24 mouse cellular contexts compared by ENCODE assay signal in the genomic region with DNA sequence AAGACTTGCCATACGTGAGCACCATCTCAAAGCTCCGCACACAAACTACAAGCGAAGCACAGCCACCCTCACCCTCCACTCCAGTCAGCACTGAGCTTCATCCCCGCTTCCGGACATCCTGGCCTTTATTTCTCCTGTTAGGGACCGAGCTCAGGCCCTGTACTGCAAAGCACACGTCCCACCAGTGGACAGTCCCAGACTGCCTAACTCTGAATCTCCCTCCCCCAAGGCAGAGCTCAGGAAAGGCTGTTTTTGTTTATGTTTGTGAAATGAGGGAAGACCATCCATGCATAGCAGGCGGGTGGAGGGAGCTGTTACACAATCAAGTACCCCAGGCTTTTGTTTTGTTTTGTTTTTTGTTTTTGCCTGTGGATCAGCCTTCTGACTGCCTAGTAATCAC. TPM values are rescaled to one million over a fixed set of nuclear protein-coding genes. Genes with fewer than 3 reads are reported as not detected.
DNase-seq lines count a peak whose midpoint lies in the region; ATAC-seq and TF ChIP-seq lines count a peak whose summit lies in the region.
"Had no signal": no experiment of that assay in that cellular context is flagged by ENCODE, and none has a peak within 500 bp of the region (broad histone marks: within the 10 kb centered on the region; RNA-seq: fewer than 3 reads in every experiment).

No protein-coding gene starts in this region.

- no peaks in the 10 kb centered on the region for H3K9me3 ChIP-seq in embryonic facial prominence, embryonic 14.5 days (ENCODE audit: control insufficient read depth, low read length)
- no peaks in the 10 kb centered on the region for H3K9me3 ChIP-seq in embryonic facial prominence, embryonic 10.5 days
- H3K9me3 ChIP-seq in heart, postnatal 0 days (replicated peaks; ENCODE audit: control insufficient read depth, low read length): no peaks in the 10 kb centered on the region
- no peaks in the 10 kb centered on the region for H3K9me3 ChIP-seq in lung, embryonic 16.5 days (ENCODE audit: control insufficient read depth, low read length)
- H3K9me3 ChIP-seq: embryonic facial prominence, embryonic 13.5 days; forebrain, embryonic 15.5 days; hindbrain, embryonic 13.5 days; limb, embryonic 12.5 days; midbrain, embryonic 12.5 days had no signal

- H3K9ac ChIP-seq in embryonic facial prominence, embryonic 14.5 days (ENCODE audit: low read depth, low read length): no peak overlapping the region
- H3K9ac ChIP-seq in heart, postnatal 0 days (replicated peaks; ENCODE audit: low read depth, low read length): no peak overlapping the region
- no peak overlapping the region for H3K9ac ChIP-seq in heart, adult 2 months (ENCODE audit: low read depth, low read length)
- no peak overlapping the region for H3K9ac ChIP-seq in lung, embryonic 16.5 days (ENCODE audit: low read length)
- H3K9ac ChIP-seq: embryonic facial prominence, embryonic 13.5 days; forebrain, embryonic 15.5 days; hindbrain, embryonic 13.5 days; limb, embryonic 12.5 days; liver, postnatal 0 days; midbrain, embryonic 12.5 days had no signal

- no peak overlapping the region for H3K4me2 ChIP-seq in embryonic facial prominence, embryonic 14.5 days (ENCODE audit: low read depth, low read length)
- H3K4me2 ChIP-seq in heart, postnatal 0 days (ENCODE audit: low read depth, low read length): no peak overlapping the region
- H3K4me2 ChIP-seq in lung, embryonic 16.5 days (ENCODE audit: low read depth, low read length): no peak overlapping the region
- H3K4me2 ChIP-seq in myocyte (ENCODE audit: low read depth): peak overlapping the region; percentile 65
- H3K4me2 ChIP-seq: embryonic facial prominence, embryonic 13.5 days; forebrain, embryonic 15.5 days; hindbrain, embryonic 13.5 days; limb, embryonic 12.5 days; liver, embryonic 11.5 days; midbrain, embryonic 12.5 days had no signal

- DNase-seq in embryonic facial prominence, embryonic 14.5 days (ENCODE audit: low spot score): no peak
- DNase-seq in embryonic facial prominence, embryonic 10.5 days (ENCODE audit: low spot score): no peak
- DNase-seq in heart, postnatal 0 days (ENCODE audit: low spot score): no peak
- no peak for DNase-seq in heart, adult 2 months
- DNase-seq in lung, postnatal 25 days (ENCODE audit: low spot score): no peak
- DNase-seq in adrenal gland, postnatal 10 days: no peak
- DNase-seq: adrenal gland, postnatal 14 days; cerebellum, adult 2 months; cerebellum, postnatal 25 days; gastrocnemius, postnatal 14 days; heart, adult 11 months; kidney, adult 11 months; kidney, postnatal 36 days; layer of hippocampus, postnatal 36 days; liver, postnatal 0 days had no signal

- no peaks in the 10 kb centered on the region for H3K36me3 ChIP-seq in embryonic facial prominence, embryonic 14.5 days (ENCODE audit: control insufficient read depth, insufficient read depth, low read length)
- H3K36me3 ChIP-seq in embryonic facial prominence, embryonic 10.5 days (replicated peaks): no peaks in the 10 kb centered on the region
- 0 out of 2 replicates have a peak, but pooled peaks cover 4% of the 10 kb centered on the region for H3K36me3 ChIP-seq in heart, postnatal 0 days (replicated peaks; ENCODE audit: control insufficient read depth, insufficient read depth, low read length)
- H3K36me3 ChIP-seq in heart, adult 2 months (ENCODE audit: control insufficient read depth, insufficient read depth, low read length): peaks cover 8% of the 10 kb centered on the region
- no peaks in the 10 kb centered on the region for H3K36me3 ChIP-seq in lung, embryonic 16.5 days (ENCODE audit: control insufficient read depth, insufficient read depth, low read length)
- H3K36me3 ChIP-seq in myocyte (ENCODE audit: control insufficient read depth, insufficient read depth): no peaks in the 10 kb centered on the region
- H3K36me3 ChIP-seq: embryonic facial prominence, embryonic 13.5 days; forebrain, embryonic 15.5 days; hindbrain, embryonic 13.5 days; limb, embryonic 12.5 days; midbrain, embryonic 12.5 days had no signal

- no peak for TF ChIP-seq CTCF in heart, postnatal 0 days (IDR thresholded peaks at IDR 0.05; ENCODE audit: low read depth)
- no peak for TF ChIP-seq CTCF in heart, adult 2 months (IDR thresholded peaks at IDR 0.05)

- no peak overlapping the region for H3ac ChIP-seq in myocyte (ENCODE audit: control insufficient read depth, insufficient read length)

- no peak for ATAC-seq in embryonic facial prominence, embryonic 14.5 days (ENCODE audit: low read depth)
- no peak for ATAC-seq in heart, postnatal 0 days (ENCODE audit: insufficient read depth, low read depth)
- ATAC-seq in lung, embryonic 16.5 days (ENCODE audit: low read depth): peak; percentile 66
- ATAC-seq: activated CD4-positive, CD25-positive, alpha-beta regulatory T cell, adult 4 months; forebrain, embryonic 15.5 days; liver, postnatal 0 days had no signal

- TF ChIP-seq POLR2A in heart, adult 2 months (IDR thresholded peaks at IDR 0.05; ENCODE audit: insufficient read depth, low read depth, low read length): no peak
- TF ChIP-seq POLR2A in myocyte (IDR thresholded peaks at IDR 0.05; ENCODE audit: insufficient read length, low read depth): no peak

- peak overlapping the region; percentile 18; the same call in 1 of the 2 replicates for H3K27ac ChIP-seq in embryonic facial prominence, embryonic 14.5 days (replicated peaks; ENCODE audit: low read depth, low read length)
- no peak overlapping the region; the same call in 1 of the 2 replicates for H3K27ac ChIP-seq in embryonic facial prominence, embryonic 10.5 days (replicated peaks)
- peak overlapping the region; percentile 66; the same call in 1 of the 2 replicates for H3K27ac ChIP-seq in heart, postnatal 0 days (ENCODE audit: low read depth)
- no peak overlapping the region for H3K27ac ChIP-seq in heart, adult 2 months
- H3K27ac ChIP-seq in lung, embryonic 16.5 days (ENCODE audit: low read length): no peak overlapping the region
- H3K27ac ChIP-seq: forebrain, embryonic 15.5 days; hindbrain, embryonic 13.5 days; limb, embryonic 12.5 days; midbrain, embryonic 12.5 days had no signal

- TF ChIP-seq EP300 in heart, postnatal 0 days (IDR thresholded peaks at IDR 0.05; ENCODE audit: low read depth): no peak
- TF ChIP-seq EP300 in heart, adult 2 months (IDR thresholded peaks at IDR 0.05; ENCODE audit: insufficient read depth, low read depth, low read length): no peak

- WGBS in embryonic facial prominence, embryonic 14.5 days: 77% methylated on average over 8 of the region's 8 CpGs
- WGBS in embryonic facial prominence, embryonic 10.5 days: 75% methylated on average over 8 of the region's 8 CpGs
- WGBS in heart, postnatal 0 days: 77% methylated on average over 8 of the region's 8 CpGs
- WGBS in heart, adult 2 months: 91% methylated on average over 8 of the region's 8 CpGs
- WGBS in lung, embryonic 16.5 days: 76% methylated on average over 8 of the region's 8 CpGs

- no peak overlapping the region for H3K4me3 ChIP-seq in embryonic facial prominence, embryonic 14.5 days (ENCODE audit: low read depth, low read length)
- H3K4me3 ChIP-seq in embryonic facial prominence, embryonic 10.5 days: no peak overlapping the region
- H3K4me3 ChIP-seq in heart, postnatal 0 days (ENCODE audit: low read depth, low read length): no peak overlapping the region
- H3K4me3 ChIP-seq in heart, adult 2 months: no peak overlapping the region
- no peak overlapping the region for H3K4me3 ChIP-seq in lung, embryonic 16.5 days (ENCODE audit: low read length)
- H3K4me3 ChIP-seq in myocyte: no peak overlapping the region
- H3K4me3 ChIP-seq: embryonic facial prominence, embryonic 13.5 days; forebrain, embryonic 15.5 days; hindbrain, embryonic 13.5 days; limb, embryonic 12.5 days; midbrain, embryonic 12.5 days had no signal

- peaks cover 59% of the 10 kb centered on the region for H3K4me1 ChIP-seq in embryonic facial prominence, embryonic 14.5 days (ENCODE audit: control insufficient read depth, insufficient read depth, low read length)
- peaks cover 74% of the 10 kb centered on the region for H3K4me1 ChIP-seq in embryonic facial prominence, embryonic 10.5 days
- peaks cover 51% of the 10 kb centered on the region for H3K4me1 ChIP-seq in heart, postnatal 0 days (ENCODE audit: control insufficient read depth, insufficient read depth)
- H3K4me1 ChIP-seq in heart, adult 2 months (ENCODE audit: control insufficient read depth, insufficient read depth, low read length): peaks cover 11% of the 10 kb centered on the region
- H3K4me1 ChIP-seq in lung, embryonic 16.5 days (replicated peaks; ENCODE audit: control insufficient read depth, insufficient read depth, low read length): peaks cover 16% of the 10 kb centered on the region

- intact Hi-C loops in heart, adult 2 months (cut with DNase I): no loop called here

- peaks cover 9% of the 10 kb centered on the region for H3K79me2 ChIP-seq in heart, adult 2 months (replicated peaks; ENCODE audit: control insufficient read depth, insufficient read depth, low read length)
- H3K79me2 ChIP-seq in myocyte (ENCODE audit: control insufficient read depth, insufficient read depth): peaks cover 87% of the 10 kb centered on the region

- H3K27me3 ChIP-seq in embryonic facial prominence, embryonic 14.5 days (replicated peaks; ENCODE audit: control insufficient read depth, insufficient read depth, low read length): no peaks in the 10 kb centered on the region
- no peaks in the 10 kb centered on the region for H3K27me3 ChIP-seq in embryonic facial prominence, embryonic 10.5 days (replicated peaks; ENCODE audit: low read depth, poor library complexity, severe bottlenecking)
- no peaks in the 10 kb centered on the region for H3K27me3 ChIP-seq in heart, postnatal 0 days (ENCODE audit: control insufficient read depth, insufficient read depth, low read length)
- no peaks in the 10 kb centered on the region for H3K27me3 ChIP-seq in heart, adult 2 months (ENCODE audit: control insufficient read depth, insufficient read depth, low read length)
- no peaks in the 10 kb centered on the region for H3K27me3 ChIP-seq in lung, embryonic 16.5 days (ENCODE audit: control insufficient read depth, insufficient read depth, low read depth, low read length)
- no peaks in the 10 kb centered on the region for H3K27me3 ChIP-seq in myocyte (ENCODE audit: control insufficient read depth, insufficient read depth, insufficient read length)
- H3K27me3 ChIP-seq: embryonic facial prominence, embryonic 13.5 days; forebrain, embryonic 15.5 days; hindbrain, embryonic 13.5 days; limb, embryonic 12.5 days; midbrain, embryonic 12.5 days had no signal

RNA-seq across cellular contexts. Expression of a gene that starts 8.6 kb away (rescaled TPM):
- polyA plus RNA-seq in embryonic facial prominence, embryonic 14.5 days (2014; fragmentation: Nextera tagmentation; extraction: Ambion mirVana): 24.1 and 26.7 TPM in 2 replicates
- polyA plus RNA-seq in embryonic facial prominence, embryonic 10.5 days (2016; fragmentation: Nextera tagmentation; extraction: Ambion mirVana): 16.5 and 17.3 TPM in 2 replicates
- 90.2 and 103 TPM in 2 replicates for total RNA-seq in heart, postnatal 0 days (2014; rRNA removed; ENCODE audit: low replicate concordance)
- 24.3 and 28.5 TPM in 2 replicates for polyA plus RNA-seq in heart, postnatal 0 days (2015; fragmentation: Nextera tagmentation; extraction: Ambion mirVana)
- 10 to 100 TPM; 80.3 to 93.9 TPM for total RNA-seq in heart, adult 2 months (2021)
- 59.7 and 80.8 TPM in 2 replicates for polyA plus RNA-seq in heart, adult 2 months (2012; rRNA removed)
- polyA plus RNA-seq in lung, embryonic 16.5 days (2015; fragmentation: Nextera tagmentation; extraction: Ambion mirVana): 18.6 and 20.5 TPM in 2 replicates
- 79.3 TPM for polyA plus RNA-seq in myocyte (2012; fragmentation: generic; extraction: Trizol)
- total RNA-seq in adrenal gland, postnatal 10 days (2021): 10 to 100 TPM; 20.4 to 27.0 TPM

Comparison
In these comparisons a context has a peak if more than half of its experiments do, and no peak if none do; other contexts are left out.
1. H3K27ac ChIP-seq: peak in embryonic facial prominence, embryonic 14.5 days (single experiment) and heart, postnatal 0 days (single experiment); none in embryonic facial prominence, embryonic 10.5 days (single experiment), heart, adult 2 months (single experiment) and lung, embryonic 16.5 days (single experiment).